Mouse (Mus musculus) frontal cortex, adult (tissue): ENCODE measurements at regions not wholly inside any gene's neighbourhood (a gene's known extent, or its start where the extent isn't known, plus 50 kb on each side); places are given as distances from the start of the nearest gene placed in this dataset.
"Not testable (repeated sequence)": the region's sequence is repeated elsewhere in the genome, so short reads cannot be mapped to it uniquely, and the experiment has no call there.

Experiments
- ATAC-seq: cut with Nextera tagmentation; 2 replicates; pipeline ENCODE4 v1.9.2; 2017; ENCODE audit warnings: mild to moderate bottlenecking, moderate library complexity, mixed read lengths; ENCODE audit not compliant: low TSS enrichment

DNA sequence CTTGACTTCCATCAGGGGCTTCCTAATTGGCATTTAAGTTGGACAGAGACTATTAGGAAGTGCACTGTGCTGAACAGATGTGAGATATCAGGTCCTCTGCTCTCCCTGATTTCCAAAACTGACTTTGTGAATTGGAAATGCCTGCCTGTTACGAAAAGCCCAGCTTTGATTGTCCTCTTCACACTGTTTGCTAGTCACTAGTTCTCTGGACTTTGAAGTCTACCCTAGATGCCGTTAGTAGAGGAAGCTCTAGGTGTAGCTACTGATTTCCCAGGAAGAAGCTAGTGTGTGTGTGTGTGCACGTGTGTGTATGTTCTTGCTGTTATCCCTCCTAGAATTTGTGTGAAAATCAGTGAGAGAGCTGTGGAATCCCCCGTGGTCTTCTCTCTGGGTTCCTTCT lies 87.7 kb upstream of the Atp1b1 start:
- no peak for ATAC-seq

GRCm38 (mm10) chr1:164543045-164543803 lies 85.1 kb upstream of the Atp1b1 start:
- ATAC-seq = peak; percentile 69

DNA sequence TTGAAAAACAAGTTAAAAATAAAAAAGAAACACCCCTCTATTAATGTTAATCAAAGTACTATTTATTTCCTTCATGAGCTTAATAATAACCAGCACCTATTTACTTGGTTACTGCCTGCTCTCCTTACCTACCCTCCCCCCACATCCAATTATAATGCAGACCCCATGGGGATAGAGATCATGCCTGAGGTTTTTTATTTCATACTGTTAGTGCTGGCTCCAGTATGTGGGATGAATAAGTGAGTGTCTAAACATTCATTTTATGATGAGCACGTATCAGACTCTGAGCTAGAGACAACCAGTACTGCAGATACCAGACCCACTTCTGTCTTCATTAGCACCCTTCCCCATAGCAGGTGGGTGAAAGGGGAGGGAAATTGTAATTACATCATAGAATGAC lies 83.6 kb upstream of the Atp1b1 start:
- ATAC-seq = no peak

- no peak for ATAC-seq
Observed at GRCm38 (mm10) chr1:164538304-164539043, 80.3 kb upstream of the Atp1b1 start.

DNA sequence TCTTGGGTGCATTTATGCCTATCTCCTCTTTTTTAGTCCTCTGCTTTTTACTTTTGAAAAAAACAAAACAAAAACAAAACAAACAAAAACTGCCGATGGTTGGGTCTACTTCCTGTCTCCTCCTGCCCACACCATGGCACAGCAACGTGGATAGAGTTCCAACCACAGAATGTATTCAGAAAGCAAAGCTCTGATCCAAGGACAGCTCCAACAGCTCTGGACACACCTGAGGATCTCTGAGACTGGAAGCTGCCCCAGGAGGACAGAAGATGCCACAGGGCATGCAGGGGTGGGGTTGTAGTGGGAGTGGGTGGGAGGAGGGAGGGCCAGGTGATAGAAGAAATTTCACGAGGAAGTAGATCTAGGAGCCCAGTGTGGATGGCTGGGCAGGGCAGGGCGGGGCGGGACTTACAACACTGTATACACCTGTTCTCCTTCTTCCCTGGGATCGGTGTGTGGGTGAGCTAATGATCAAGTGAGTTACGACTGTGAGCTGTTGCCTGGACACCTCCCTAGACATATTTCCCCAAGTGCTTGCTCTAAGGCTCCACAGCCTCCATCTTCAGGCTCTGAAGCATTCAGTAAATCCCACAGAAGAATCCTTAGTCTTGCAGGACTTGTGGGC lies 79.3 kb upstream of the Atp1b1 start:
- no peak for ATAC-seq

- no peak for ATAC-seq
Observed at GRCm38 (mm10) chr1:164532196-164532595, 74.0 kb upstream of the Atp1b1 start.

DNA sequence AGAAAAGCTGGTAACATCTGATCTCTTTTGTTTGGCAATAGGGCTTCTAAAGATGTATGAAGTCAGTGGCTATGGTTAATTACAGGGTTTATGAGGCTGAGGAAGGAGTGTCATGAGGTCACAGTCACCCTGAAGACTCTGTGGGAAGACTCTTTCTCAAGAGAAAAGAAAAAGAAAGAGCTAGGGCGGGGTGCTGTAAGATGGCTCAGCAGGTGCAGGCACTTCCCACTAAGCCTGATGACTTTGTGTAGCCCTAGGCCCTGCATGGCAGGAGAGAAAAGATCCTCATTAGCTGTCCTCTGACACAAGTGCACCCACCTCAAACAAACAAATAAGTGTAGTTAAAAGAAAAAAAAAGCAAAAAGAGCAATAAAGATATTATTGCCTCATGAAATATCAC lies 73.6 kb upstream of the Atp1b1 start:
- no peak for ATAC-seq

DNA sequence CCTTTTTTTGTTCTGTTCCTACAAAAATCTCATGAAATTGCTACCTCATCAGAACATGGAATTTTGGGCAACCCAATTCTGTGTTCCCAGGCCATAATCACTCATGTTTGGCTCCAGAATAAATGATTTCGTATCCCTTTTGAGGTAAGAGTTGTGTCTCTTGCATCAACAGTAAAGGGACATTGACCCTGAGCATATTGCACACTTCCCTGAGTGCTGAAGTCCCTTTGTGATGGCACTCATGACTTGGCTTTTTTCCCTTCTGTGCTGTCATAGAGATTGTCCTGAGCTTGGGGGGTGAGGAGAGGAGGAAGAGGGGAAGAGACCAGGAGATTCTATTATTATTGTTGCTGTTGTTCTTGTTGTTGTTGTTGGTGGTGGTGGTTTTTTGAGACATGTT lies 68.6 kb upstream of the Atp1b1 start:
- no peak for ATAC-seq

DNA sequence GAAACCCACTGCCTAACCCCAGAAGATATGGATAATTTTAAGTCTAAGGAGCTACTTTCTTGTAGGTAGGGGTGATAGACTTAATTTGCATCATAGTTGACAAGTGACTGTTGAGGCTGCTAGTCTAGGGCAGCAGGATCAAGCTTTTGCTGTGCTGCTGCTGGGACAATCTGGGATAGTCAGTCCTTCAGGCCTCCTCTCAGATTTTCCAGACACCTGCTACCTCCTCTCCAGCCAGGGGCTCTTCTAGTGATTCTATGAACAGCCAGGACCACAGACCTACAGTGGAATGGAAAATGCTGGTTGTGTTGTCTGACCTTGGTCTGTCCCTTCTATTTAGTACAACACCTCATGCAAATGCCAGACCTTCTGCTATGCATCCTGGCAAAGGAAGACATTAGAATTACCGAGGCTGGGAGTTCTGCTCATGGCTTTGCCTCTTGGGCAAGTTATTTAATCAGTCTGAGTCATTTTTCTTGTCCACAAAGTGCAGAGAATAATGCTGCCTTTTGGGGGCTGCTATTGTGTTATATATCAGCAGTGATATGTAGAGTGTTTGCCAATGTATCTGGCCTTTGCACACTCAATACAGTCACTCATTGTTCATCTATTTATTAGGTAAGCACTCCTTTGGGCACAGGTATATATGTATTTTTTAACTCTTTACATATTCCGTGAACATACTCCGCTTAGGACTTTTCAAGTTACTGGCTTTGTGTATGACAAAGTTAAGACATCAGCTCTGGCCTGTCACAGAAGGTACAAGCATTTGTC lies 64.4 kb upstream of the Atp1b1 start:
- no peak for ATAC-seq

DNA sequence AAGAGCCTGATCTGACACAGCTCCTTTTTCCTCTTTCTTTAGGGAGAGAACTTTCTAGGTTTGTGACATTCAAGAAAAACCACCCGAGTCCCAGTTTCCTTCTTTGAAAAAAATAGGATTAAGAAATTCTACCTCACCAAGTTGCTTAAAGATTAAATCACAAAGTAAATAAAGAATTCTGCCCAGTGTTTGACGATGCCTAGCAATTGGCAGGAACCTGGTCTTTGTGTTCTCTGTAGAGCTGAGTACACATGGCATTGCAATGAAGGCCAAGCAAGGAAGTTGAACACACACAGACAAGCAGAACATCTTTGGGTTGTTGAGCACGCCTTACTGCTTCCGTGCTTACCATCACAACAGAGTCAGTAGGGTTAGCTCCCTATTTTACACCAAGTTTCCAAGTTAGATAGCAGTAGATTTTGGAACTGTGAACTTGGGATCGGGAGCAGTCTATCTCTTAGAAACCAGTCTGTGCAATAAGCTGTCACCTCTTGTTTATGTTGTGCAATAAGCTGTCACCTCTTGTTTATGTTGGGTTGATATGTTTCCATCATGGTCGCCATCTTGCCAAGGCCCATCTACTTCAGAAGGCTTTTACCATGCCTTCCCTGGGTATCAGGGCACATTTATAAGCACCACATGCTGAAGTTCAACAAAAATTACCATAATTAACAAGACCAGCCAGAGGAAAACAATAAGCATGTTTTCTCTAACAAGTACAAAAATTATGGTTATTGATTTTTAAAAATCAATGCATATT lies 63.4 kb upstream of the Atp1b1 start:
- no peak for ATAC-seq

- ATAC-seq = no peak
Observed at GRCm38 (mm10) chr1:164518866-164519265, 60.7 kb upstream of the Atp1b1 start.

- no peak for ATAC-seq
Observed at GRCm38 (mm10) chr1:164518308-164518707, 60.2 kb upstream of the Atp1b1 start.

DNA sequence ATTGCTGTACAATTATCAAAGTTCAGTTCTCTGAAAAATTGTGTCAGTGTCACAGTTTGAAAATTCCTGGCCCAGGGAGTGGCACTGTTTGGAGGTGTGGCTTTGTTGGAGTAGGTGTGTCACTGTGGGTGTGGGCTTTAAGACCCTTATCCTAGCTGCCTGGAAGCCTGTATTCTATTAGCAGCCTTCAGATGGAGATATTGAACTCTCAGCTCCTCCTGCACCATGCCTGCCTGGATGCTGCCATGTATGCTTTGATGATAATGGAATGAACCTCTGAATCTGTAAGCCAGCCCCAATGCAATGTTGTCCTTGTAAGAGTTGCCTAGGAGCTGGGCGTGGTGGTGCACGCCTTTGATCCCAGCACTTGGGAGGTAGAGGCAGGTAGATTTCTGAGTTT lies 59.2 kb upstream of the Atp1b1 start:
- not testable (repeated sequence) for ATAC-seq

DNA sequence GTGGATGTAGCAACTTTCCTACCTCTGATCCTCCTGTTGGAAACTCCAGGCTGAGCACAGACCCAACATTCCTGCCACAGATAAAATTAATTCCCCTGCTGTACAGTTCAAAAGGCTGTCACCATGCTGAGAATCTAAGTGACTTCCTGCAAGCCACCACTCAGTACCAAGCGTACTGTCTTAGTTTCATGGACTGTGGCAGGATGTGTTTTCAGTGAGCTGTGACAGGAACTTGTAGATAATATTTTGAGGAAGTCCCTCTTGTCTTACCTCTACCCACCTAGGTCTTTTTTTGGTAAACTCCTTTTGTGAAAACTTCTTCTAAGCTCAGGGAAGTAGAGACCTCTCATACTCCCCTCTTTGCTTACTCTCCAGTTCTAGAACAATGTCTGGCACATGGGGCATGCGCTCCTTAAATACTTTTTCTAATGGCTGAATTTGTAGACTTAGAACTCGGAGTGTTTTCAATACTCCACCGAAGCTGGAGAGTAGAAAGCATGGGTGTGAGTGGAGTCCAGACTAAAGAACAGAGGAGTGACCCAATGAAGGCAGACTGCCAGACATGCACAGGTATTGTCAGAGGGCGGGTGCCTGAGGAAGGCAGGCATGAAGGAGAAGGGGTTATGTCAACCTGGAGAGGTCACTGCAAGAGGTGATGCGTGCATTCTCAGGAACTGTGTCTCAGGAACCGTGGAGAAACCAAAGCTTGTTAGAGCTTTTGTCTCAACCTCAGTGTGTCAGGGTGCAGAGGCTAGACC lies 53.7 kb upstream of the Atp1b1 start:
- no peak for ATAC-seq

DNA sequence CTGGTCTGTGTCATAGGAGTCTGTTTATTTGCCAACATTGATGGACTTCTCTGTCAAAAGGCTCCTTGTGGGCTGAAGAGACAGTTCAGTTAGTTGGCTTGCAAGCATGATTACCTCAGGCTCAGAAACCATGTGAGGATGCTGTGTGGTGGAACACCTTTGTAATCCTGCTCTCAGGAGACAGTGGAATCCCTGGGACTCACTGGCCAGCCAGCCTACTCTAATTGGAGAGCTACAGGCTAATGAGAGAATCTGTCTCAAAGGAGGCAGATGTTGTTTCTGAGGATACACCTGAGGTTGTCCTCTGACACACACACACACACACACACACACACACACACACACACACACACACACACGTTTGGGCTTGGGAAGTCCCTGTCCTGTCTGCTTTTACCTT lies 51.1 kb upstream of the Atp1b1 start:
- no peak for ATAC-seq

GRCm38 (mm10) chr1:164508556-164508955 lies 50.4 kb upstream of the Atp1b1 start:
- no peak for ATAC-seq

GRCm38 (mm10) chr1:164508106-164508505 lies 50.0 kb upstream of the Atp1b1 start:
- no peak for ATAC-seq
